18 mouse cellular contexts compared by ENCODE assay signal in genomic region chr7:132111770-132112169, GRCm38 (mm10). TPM values are rescaled to one million over a fixed set of nuclear protein-coding genes. Genes with fewer than 3 reads are reported as not detected.
"Had no signal": no experiment of that assay in that cellular context is flagged by ENCODE, and none has a peak within 500 bp of the region (broad histone marks: within the 10 kb centered on the region; RNA-seq: fewer than 3 reads in every experiment).

No protein-coding gene starts in this region.

- H3K4me1 ChIP-seq: limb, embryonic 15.5 days; liver, embryonic 12.5 days; lung, embryonic 15.5 days; megakaryocyte, embryonic 14.5 days; midbrain, embryonic 15.5 days; neural tube, embryonic 12.5 days; stomach, embryonic 15.5 days had no signal

- H3K4me3 ChIP-seq: limb, embryonic 15.5 days; liver, embryonic 12.5 days; lung, embryonic 15.5 days; megakaryocyte, embryonic 14.5 days; midbrain, embryonic 15.5 days; neural tube, embryonic 12.5 days; stomach, embryonic 15.5 days had no signal

- DNase-seq: kidney, postnatal 36 days; layer of hippocampus, adult 9-11 months; layer of hippocampus, postnatal 36 days; lung, postnatal 14 days; retina, postnatal 1 day; right cerebral cortex, postnatal 4 days; thymus, adult 2 months; thymus, postnatal 36 days had no signal

RNA-seq across cellular contexts. Expression of gene Cpxm2, which starts 42.8 kb away (rescaled TPM):
- total RNA-seq: monocyte, adult 5-6 weeks; neutrophil, adult 5-6 weeks had no signal
- polyA plus RNA-seq: macrophage had no signal
